Mouse (Mus musculus) lung, postnatal 0 days (tissue): ENCODE measurements around the gene Bcap31.

Source experiments
- CTCF ChIP-seq: IDR thresholded peaks from 2 replicates; pipeline ENCODE4 v1.5.1; 2016; ENCODE audit warnings: antibody characterized with exemption, mild to moderate bottlenecking
- EP300 ChIP-seq: IDR thresholded peaks from 2 replicates; pipeline ENCODE4 v1.6.1; 2016; ENCODE audit warnings: antibody characterized with exemption, mild to moderate bottlenecking, control low read depth

GRCm38 (mm10) chrX:73650869-73651268, 65.1 kb downstream of the Bcap31 start:
- TF ChIP-seq CTCF: no peak
- TF ChIP-seq EP300: no peak
